Mouse (Mus musculus): ENCODE measurements around the gene Nxpe5. TPM values are rescaled to one million over a fixed set of nuclear protein-coding genes. Genes with fewer than 3 reads are reported as not detected.
"Not testable (repeated sequence)": the region's sequence is repeated elsewhere in the genome, so short reads cannot be mapped to it uniquely, and the experiment has no call there.

Nxpe5 gene
- under 1 TPM in 1 of 2 experiments, not detected in 1; 0.17 TPM for total RNA-seq (2021)
- long read RNA-seq, experiment 1: 0 reads
- long read RNA-seq, experiment 2: 0 reads

DNA sequence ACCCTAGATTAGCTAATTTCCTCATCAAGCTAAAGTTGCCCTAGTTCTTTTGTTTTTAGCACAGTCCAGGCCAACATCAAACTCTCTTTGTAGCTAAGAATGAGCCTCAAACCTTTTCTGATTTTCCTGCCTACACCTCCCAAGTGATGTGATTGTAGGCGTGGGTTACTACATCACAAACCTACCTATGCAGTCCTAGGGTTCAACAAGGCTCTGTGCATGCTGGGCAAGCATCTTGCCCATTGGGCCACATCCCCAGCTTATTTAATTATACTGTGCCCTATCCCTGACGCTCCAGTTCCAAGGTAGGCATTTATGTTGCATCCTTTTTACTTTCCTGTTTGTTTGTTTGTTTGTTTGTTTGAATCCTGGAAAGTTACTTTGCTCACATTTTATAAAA is at the start of gene Nxpe5:
TSS of gene Nxpe5 (plus strand) at position 199 of the 400 bp plus-strand sequence.
- DNase-seq (ENCODE audit: low spot score in 2 of 2): no peak

- DNase-seq (ENCODE audit: low spot score in 2 of 2): peak; percentile 75 to 92
Observed at GRCm38 (mm10) chr5:138186950-138187638, 38.6 kb upstream of the Nxpe5 start, which contains the start of the genes Taf6 and Cnpy4. Gene Taf6 (minus strand): TSS chr5:138187451. Gene Cnpy4 (plus strand): TSS chr5:138187485.

GRCm38 (mm10) chr5:138187661-138188306 is 37.9 kb upstream of the Nxpe5 start:
- peak; percentile 63 to 86 for DNase-seq (ENCODE audit: low spot score in 2 of 2)

GRCm38 (mm10) chr5:138193771-138194727 is 31.6 kb upstream of the Nxpe5 start, which contains the start of gene Mblac1:
Gene Mblac1 (plus strand): TSS chr5:138194314.
- peak; percentile 82 to 88 for DNase-seq (ENCODE audit: low spot score in 2 of 2)

DNA sequence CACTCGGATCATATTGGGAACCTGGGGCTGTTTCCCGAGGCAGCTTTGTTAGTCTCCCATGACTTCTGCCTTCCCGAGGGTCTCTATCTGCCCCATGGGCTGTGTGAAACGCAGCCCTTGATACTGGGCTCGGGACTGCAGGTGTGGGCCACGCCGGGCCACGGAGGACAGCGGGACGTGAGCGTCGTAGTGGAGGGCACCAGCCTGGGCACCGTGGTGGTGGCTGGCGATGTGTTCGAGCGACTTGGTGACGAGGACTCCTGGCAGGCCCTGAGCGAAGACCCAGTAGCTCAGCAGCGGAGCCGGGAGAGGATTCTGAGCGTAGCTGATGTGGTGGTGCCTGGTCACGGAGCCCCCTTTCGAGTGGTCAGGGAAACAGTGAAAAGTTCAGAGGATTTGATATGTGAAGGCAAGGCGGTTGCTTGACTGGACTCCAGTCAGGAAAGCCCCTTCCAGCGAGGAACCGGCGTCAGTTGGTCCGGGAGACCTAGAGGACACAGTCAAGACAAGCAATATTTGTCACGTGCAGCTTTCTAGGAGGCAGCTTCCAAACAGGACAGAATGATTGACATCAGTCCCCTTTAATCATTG is 30.8 kb upstream of the Nxpe5 start:
- peak; percentile 45 to 50 for DNase-seq (ENCODE audit: low spot score in 2 of 2)

- no peak for DNase-seq (ENCODE audit: low spot score in 2 of 2)
Observed at GRCm38 (mm10) chr5:138195463-138195862, 30.2 kb upstream of the Nxpe5 start.

DNA sequence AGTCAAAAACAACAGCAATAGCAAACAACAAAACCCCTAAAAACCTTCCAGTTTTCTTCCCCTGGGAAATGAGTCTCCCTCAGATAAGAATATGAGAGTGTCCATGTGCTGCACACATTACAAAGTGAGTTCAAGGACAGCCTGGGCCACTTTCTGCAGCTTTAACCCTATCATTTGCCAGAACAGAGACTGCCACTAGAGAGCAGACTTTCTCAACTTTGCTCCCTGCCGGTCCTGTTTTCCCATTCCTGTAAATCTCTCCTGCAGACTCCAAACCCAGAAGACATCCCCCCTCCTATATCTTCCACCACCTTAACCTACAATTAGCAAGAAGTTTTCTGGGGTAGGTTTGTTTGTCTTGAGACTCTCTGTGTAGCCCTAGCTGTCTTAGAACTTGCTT is 26.1 kb upstream of the Nxpe5 start:
- DNase-seq (ENCODE audit: low spot score in 2 of 2): no peak

DNA sequence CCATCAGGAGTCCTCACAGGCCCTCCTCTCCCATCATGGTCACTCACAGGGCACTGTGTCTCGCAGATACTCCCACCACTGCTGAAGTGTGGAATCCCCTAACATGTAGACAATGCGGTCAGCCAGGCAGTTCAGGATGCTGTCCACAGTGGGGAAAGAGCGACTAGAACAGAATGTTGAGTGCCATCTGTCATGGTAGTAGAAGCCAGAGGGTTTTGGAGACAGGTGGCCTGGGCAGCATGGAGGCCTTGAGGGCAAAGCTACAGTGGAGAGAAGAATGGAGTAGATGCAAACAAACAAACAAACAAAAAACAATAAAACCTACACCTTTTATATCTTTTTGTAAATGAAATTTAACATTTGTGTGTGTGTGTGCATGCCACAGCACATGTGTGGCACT is 23.6 kb upstream of the Nxpe5 start:
- DNase-seq (ENCODE audit: low spot score in 2 of 2): no peak

DNA sequence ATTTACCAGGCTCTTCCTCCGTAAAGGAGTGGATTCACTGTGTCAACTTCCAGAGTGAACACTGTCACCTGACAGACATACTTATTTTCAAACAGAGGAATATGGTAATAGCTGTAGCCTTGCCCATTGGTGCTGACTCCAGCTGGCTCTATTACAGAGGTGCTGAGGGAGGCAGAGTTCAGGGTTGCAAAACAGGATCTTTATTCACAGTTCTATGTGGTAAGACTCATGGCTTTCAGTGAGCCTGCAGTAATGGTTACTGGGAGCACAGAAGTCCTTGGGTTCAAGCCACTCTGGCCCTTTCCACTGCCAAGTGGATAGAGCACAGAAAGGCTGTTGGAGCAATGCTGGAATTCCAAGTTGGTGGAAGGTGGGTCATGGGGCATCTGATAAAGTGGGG is 18.4 kb upstream of the Nxpe5 start:
- DNase-seq (ENCODE audit: low spot score in 2 of 2): no peak

GRCm38 (mm10) chr5:138207873-138208272 is 17.8 kb upstream of the Nxpe5 start:
- no peak for DNase-seq (ENCODE audit: low spot score in 2 of 2)

DNA sequence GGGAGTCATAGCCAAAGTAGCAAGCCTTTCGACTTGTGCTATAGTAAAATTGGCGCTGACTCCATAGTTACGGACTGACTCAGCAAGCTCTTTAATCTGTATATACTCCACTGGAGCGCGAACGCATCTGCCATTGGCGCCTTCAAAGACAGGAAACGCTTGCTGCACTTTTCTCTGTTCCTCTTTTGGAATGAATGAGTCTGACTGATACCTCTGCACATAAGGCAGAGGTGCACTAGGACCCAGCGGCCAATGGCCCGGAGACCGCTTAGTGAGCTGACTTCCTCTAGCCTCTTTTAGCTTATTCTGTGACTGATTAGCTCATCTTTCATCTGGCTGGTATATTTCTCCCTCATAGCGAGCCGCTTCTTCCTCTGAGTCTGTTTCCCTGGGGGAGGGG is 9.1 kb upstream of the Nxpe5 start:
- not testable (repeated sequence) for DNase-seq (ENCODE audit: low spot score in 2 of 2)

DNA sequence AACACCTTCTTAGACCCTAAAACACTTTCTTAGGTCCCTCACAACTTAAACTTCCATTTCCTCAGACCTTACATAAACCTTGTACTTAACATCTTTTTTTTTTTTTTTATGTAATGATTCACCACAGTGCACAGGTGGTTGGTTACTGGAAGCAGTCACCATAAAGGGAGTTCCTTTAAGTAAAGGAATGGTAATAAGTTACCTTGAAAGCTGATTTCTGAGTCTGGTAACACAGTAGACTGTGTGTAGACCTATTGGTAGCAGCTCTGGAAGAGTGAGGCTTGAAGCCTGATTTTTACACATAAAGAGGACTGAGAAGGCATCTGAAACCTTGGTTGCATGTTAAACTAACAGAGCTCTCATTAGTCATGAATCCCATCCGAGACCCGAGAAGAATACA is 5.8 kb upstream of the Nxpe5 start:
- no peak for DNase-seq (ENCODE audit: low spot score in 2 of 2)

DNA sequence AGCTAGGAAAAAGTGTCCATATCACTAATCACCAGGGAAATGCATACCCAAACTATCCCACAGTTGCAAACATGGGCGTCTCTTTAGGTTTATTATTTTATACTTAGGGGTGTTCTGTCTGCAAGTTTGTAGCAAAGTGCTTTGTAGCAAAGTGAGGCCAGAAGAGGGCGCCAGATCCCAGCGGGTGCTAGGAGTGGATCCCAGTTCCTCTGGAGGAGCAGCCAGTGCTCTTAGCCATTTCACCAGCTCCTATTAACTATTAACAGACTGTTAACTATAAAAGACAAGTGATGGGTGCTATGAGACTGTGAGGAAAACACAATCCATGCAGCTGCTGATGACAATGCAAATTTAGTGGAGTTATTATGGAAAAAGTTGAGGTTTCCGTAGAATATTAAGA is 3.6 kb upstream of the Nxpe5 start:
- DNase-seq (ENCODE audit: low spot score in 2 of 2): peak; percentile 74 to 85

DNA sequence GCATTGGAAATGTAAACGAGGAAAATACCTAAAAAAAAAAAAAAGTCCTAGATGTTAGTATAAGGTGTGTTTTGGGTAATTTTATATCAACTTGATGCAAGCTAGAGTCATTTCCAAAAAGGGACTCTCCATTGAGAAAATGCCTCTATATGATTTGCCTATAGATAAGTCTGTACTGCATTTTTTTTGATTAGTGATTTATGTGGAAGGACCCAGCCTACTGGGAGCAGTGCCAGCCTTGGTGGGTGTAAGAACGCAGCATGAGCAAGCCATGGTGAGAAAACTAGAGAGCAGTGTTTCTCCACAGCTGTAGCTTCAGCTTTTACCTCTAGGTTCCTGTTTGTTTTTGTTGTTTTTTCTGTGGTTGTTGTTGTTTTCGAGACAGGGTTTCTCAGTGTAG is 2.4 kb upstream of the Nxpe5 start:
- no peak for DNase-seq (ENCODE audit: low spot score in 2 of 2)

GRCm38 (mm10) chr5:138226491-138226890 is 793 bp downstream of the Nxpe5 start:
- no peak for DNase-seq (ENCODE audit: low spot score in 2 of 2)

- DNase-seq (ENCODE audit: low spot score in 2 of 2): no peak
Observed at GRCm38 (mm10) chr5:138227367-138227766, 1.7 kb downstream of the Nxpe5 start.

DNA sequence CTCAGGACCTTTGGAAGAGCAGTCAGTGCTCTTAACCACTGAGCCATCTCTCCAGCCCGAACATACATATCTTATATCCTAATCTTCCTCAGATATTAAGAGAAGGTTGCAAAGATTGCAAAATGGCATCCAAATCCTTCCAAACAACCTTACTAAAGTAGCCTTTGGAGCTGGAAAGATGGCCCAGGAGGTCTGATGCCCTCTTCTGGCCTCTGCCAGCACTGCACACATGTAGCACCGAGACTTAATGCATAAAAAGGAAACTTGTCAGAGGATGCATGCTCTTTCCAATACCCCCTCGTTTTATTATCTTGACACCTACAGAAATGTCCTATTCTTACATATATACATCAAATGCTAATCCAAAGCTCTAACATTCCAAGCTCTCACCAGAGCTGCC is 2.3 kb downstream of the Nxpe5 start:
- DNase-seq (ENCODE audit: low spot score in 2 of 2): no peak

- no peak for DNase-seq (ENCODE audit: low spot score in 2 of 2)
Observed at GRCm38 (mm10) chr5:138229511-138229910, 3.8 kb downstream of the Nxpe5 start.

- DNase-seq (ENCODE audit: low spot score in 2 of 2): no peak
Observed at GRCm38 (mm10) chr5:138233778-138234177, 8.1 kb downstream of the Nxpe5 start.

DNA sequence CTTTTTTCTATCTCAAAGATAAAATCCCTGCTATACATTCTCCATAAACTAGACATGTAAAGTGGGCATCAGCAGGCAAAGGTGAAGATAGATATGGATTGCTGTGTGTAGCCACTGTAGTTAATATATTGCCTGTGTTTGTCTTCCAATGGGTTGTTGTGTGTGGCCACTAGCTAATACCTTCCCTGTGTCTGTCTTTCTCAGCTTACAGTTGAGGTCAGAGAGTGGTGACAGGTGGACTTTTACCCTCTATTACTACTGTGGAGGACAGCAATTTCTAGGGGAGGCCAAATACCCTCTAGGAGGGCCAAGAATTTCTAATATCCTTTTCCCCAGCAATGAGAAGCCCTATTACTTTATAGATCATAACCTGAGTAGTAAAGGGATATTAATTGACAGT is 8.5 kb downstream of the Nxpe5 start:
- no peak for DNase-seq (ENCODE audit: low spot score in 2 of 2)

DNA sequence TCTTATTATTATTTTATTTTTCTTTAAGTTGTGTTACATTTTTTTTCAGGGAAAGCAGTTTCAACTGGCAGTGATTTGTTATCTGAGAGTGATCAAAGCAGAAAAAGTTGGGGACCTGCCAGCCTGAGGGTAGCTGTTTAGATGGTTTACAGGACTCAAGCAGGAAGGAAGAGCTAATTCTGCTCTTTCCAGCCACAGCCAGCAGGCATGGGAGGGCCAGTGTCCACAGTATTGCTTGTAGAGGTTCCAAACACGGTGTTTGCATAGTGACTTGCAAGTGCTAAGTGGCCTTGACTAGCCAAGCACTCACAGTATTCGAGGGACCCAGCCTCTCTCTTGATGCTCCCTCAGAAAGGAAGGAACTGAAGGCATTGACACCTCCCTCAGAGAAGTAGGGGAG is 15.8 kb downstream of the Nxpe5 start:
- DNase-seq (ENCODE audit: low spot score in 2 of 2): no peak

All from layer of hippocampus, postnatal 14 days (tissue).